Mouse (Mus musculus) ES-Bruce4 (cell line): ENCODE measurements around the gene Ptprt. TPM values are rescaled to one million over a fixed set of nuclear protein-coding genes. Genes with fewer than 3 reads are reported as not detected.

ENCODE experiments used
- H3K27ac ChIP-seq: 2 replicates; pipeline ENCODE4 v1.5.1; 2012; ENCODE audit warnings: low read length, inconsistent platforms; ENCODE audit not compliant: insufficient read depth
- H3K27me3 ChIP-seq: 2 replicates; pipeline ENCODE4 v1.6.1; 2012; ENCODE audit warnings: mild to moderate bottlenecking, low read length, inconsistent platforms; ENCODE audit not compliant: control insufficient read depth, poor library complexity, insufficient read depth, severe bottlenecking
- H3K36me3 ChIP-seq: 2 replicates; pipeline ENCODE4 v1.6.1; 2012; ENCODE audit warnings: inconsistent platforms, mild to moderate bottlenecking, low read length, moderate library complexity; ENCODE audit not compliant: control insufficient read depth, poor library complexity, insufficient read depth, severe bottlenecking
- H3K4me1 ChIP-seq: one replicate; pipeline ENCODE4 v1.8.1; 2011; ENCODE audit warnings: low read length; ENCODE audit not compliant: control insufficient read depth, insufficient read depth
- H3K4me3 ChIP-seq: 2 replicates; pipeline ENCODE4 v1.5.1; 2011; ENCODE audit warnings: low read depth, mild to moderate bottlenecking, low read length
- H3K9ac ChIP-seq: 2 replicates; pipeline ENCODE4 v1.6.1; 2012; ENCODE audit warnings: low read depth, mild to moderate bottlenecking, inconsistent platforms; ENCODE audit not compliant: poor library complexity, severe bottlenecking
- H3K9me3 ChIP-seq: replicated peaks from 2 replicates; pipeline ENCODE4 v1.6.1; 2012; ENCODE audit warnings: mild to moderate bottlenecking, low read length, inconsistent platforms; ENCODE audit not compliant: control insufficient read depth, poor library complexity, insufficient read depth, severe bottlenecking
- CTCF ChIP-seq: IDR thresholded peaks from one replicate; pipeline ENCODE4 v1.8.1; 2011; ENCODE audit warnings: low read depth, low read length
- EP300 ChIP-seq: IDR thresholded peaks from 2 replicates; pipeline ENCODE4 v1.6.1; 2011; ENCODE audit warnings: low read depth, low read length; ENCODE audit not compliant: insufficient read depth
- POLR2A ChIP-seq: IDR thresholded peaks from one replicate; pipeline ENCODE4 v1.8.1; 2011; ENCODE audit warnings: low read length; ENCODE audit not compliant: insufficient read depth
- polyA plus RNA-seq: library from polyadenylated mRNA; stranded (reverse); fragments of >200 nt; gene quantifications from 2 replicates; pipeline ENCODE4 v1.2.4, GENCODE M21; 2011; ENCODE audit warnings: low read depth; ENCODE audit not compliant: missing spikeins, insufficient read depth, insufficient read length

Gene Ptprt
- polyA plus RNA-seq, 1 experiment, result 5.1 TPM

DNA sequence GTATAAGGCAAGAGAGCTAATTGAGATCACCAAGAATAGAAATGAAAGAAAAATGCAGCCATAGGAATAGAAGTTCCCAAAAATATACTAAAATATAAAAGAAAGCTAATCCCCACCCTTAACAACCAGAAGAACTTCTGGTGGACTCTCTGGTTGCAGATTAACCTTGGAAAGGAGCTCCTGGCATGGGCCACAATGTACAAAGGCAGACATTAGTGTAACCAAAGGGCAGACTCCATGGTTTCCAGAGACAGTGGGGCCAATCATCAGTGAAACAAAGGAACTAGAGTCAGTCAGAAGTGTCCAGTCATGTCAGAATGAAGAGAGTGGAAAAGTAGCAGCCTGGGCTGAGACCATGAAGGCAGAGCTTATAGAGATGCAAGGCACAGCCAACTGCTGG is 440.4 kb downstream of the Ptprt start:
- H3K9ac ChIP-seq, result no peak overlapping the region
- no peak overlapping the region for H3K4me3 ChIP-seq
- H3K9me3 ChIP-seq, result no peaks in the 10 kb centered on the region
- H3K27me3 ChIP-seq, result no peaks in the 10 kb centered on the region
- no peaks in the 10 kb centered on the region for H3K36me3 ChIP-seq
- no peaks in the 10 kb centered on the region for H3K4me1 ChIP-seq
- TF ChIP-seq EP300 (no peak), POLR2A (no peak), CTCF (no peak)
- H3K27ac ChIP-seq, result no peak overlapping the region

DNA sequence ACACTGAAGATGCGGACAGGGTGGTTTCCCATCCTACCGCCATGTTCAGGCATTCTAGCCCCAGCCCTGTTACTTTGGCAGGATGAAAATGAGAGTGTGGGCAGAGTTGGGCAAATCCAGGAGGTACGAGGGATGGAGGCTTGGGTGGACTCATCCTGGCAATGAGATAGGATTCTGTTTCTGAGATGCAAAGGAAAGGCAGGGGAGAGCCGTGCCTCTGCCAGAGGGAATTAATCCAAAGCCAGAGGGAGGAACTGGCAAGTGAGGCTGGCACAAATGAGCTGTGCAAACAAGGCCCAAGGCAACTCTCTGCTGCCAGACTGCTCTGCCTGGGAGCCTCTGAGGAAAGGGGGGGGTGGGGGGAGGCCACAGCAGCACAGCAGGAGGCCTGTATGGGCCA is 441.4 kb downstream of the Ptprt start:
- Histone ChIP-seq H3K9ac (no peak overlapping the region), H3K36me3 (no peaks in the 10 kb centered on the region), H3K27ac (no peak overlapping the region), H3K27me3 (no peaks in the 10 kb centered on the region), H3K4me1 (no peaks in the 10 kb centered on the region), H3K9me3 (no peaks in the 10 kb centered on the region), H3K4me3 (no peak overlapping the region)
- TF ChIP-seq CTCF (no peak), EP300 (no peak), POLR2A (no peak)

GRCm38 (mm10) chr2:162217896-162218295 is 443.1 kb downstream of the Ptprt start:
- H3K4me1 ChIP-seq, result no peaks in the 10 kb centered on the region
- H3K9me3 ChIP-seq, result no peaks in the 10 kb centered on the region
- no peak overlapping the region for H3K4me3 ChIP-seq
- no peak overlapping the region for H3K9ac ChIP-seq
- no peak for TF ChIP-seq CTCF
- no peak for TF ChIP-seq POLR2A
- TF ChIP-seq EP300, result no peak
- no peak overlapping the region for H3K27ac ChIP-seq
- no peaks in the 10 kb centered on the region for H3K36me3 ChIP-seq
- H3K27me3 ChIP-seq, result no peaks in the 10 kb centered on the region

- H3K27me3 ChIP-seq, result no peaks in the 10 kb centered on the region
- no peak for TF ChIP-seq EP300
- no peak for TF ChIP-seq POLR2A
- TF ChIP-seq CTCF, result no peak
- H3K9ac ChIP-seq, result no peak overlapping the region
- H3K4me1 ChIP-seq, result no peaks in the 10 kb centered on the region
- no peaks in the 10 kb centered on the region for H3K36me3 ChIP-seq
- no peak overlapping the region for H3K27ac ChIP-seq
- H3K9me3 ChIP-seq, result no peaks in the 10 kb centered on the region
- H3K4me3 ChIP-seq, result no peak overlapping the region
These were observed 448.6 kb downstream of the Ptprt start for GRCm38 (mm10) chr2:162212397-162212796.

DNA sequence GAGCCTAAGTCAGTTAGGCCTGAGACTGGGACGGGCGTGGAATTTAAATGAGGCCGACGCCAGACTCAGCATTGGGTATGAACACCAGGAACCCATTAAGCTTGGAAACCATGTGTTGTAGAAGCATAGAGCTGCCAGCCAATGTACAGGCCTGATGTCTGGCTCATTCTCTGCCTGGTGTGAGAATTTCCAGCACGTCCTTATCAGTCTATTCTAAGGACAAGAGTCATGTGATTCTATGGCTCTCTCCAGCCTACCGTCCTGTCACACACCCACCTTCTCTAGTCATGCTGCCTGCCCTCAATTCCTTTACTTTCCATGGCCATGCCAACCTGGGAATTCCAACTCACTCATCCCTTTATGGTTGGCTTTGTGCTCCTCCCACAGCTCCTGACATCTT is 450.4 kb downstream of the Ptprt start:
- H3K4me1 ChIP-seq, result no peaks in the 10 kb centered on the region
- H3K36me3 ChIP-seq, result no peaks in the 10 kb centered on the region
- H3K27ac ChIP-seq, result no peak overlapping the region
- no peaks in the 10 kb centered on the region for H3K27me3 ChIP-seq
- no peak overlapping the region for H3K9ac ChIP-seq
- no peak overlapping the region for H3K4me3 ChIP-seq
- TF ChIP-seq CTCF (no peak), POLR2A (no peak), EP300 (no peak)
- H3K9me3 ChIP-seq, result no peaks in the 10 kb centered on the region

GRCm38 (mm10) chr2:162197316-162197715 is 463.6 kb downstream of the Ptprt start:
- no peaks in the 10 kb centered on the region for H3K27me3 ChIP-seq
- TF ChIP-seq EP300 (no peak), POLR2A (no peak), CTCF (no peak)

More at GRCm38 (mm10) chr2:162197316-162197715, 463.6 kb downstream of the Ptprt start:
- Histone ChIP-seq H3K4me1 (no peaks in the 10 kb centered on the region), H3K9me3 (no peaks in the 10 kb centered on the region), H3K4me3 (no peak overlapping the region), H3K27ac (no peak overlapping the region), H3K36me3 (no peaks in the 10 kb centered on the region), H3K9ac (no peak overlapping the region)
